Mouse (Mus musculus): ENCODE results near the gene 3110082I17Rik.

DNA sequence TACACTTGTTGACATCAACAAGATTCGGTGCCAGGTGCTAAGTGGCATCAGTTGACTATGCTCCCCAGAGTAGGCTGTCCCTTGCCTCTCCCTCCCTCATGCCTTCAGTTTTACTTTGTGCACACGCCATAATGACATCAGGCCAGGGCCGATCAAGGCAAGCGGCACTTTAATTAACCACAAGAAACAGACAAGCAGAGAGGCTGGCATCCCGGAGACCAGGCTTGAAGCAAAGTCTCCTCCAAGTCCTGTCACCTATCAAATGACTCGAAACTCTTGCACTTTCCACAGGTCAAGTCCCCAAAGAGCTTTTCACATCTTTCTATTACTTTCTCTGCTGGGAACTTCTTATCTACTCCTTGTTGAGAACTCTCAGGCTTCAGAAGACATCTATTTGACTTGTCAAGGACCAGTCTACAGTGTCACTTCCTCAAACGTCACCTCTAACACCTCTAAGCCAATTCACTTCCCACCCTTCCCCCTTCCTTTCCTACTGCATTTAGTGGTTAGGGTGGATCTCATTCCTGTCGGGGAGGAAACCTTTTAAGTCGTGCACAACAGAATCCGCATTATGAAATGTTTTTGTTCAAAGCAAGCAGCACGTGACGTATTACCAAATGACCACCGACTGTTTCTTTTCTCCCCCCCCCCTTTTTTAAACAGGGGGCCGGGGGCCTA, 23.0 kb upstream of the 3110082I17Rik start:
- no peak for TF ChIP-seq POLR2A (IDR thresholded peaks at IDR 0.05; ENCODE audit: low read depth, low read length)
- no peak for TF ChIP-seq CTCF (conservative IDR thresholded peaks at IDR 0.05; ENCODE audit: insufficient read depth, insufficient read length, low read depth, low read length)
